Mouse (Mus musculus): ENCODE data around the gene Ttc4.

The Ttc4 gene

GRCm38 (mm10) chr4:106650833-106651527 lies 27.8 kb downstream of the Ttc4 start, which contains the start of gene Pars2:
Gene Pars2, plus strand, starts transcription at chr4:106651069.
- DNase-seq (ENCODE audit: low spot score in 2 of 2) = peak; percentile 96 to 98

GRCm38 (mm10) chr4:106647137-106647536 lies 31.6 kb downstream of the Ttc4 start:
- no peak for DNase-seq (ENCODE audit: low spot score in 2 of 2)

- no peak for DNase-seq (ENCODE audit: low spot score in 2 of 2)
These were observed 32.9 kb downstream of the Ttc4 start for GRCm38 (mm10) chr4:106645797-106646196.

- DNase-seq (ENCODE audit: low spot score in 2 of 2) = no peak
These were observed 34.5 kb downstream of the Ttc4 start for GRCm38 (mm10) chr4:106644218-106644610.

- no peak for DNase-seq (ENCODE audit: low spot score in 2 of 2)
These were observed 35.1 kb downstream of the Ttc4 start for GRCm38 (mm10) chr4:106643483-106644217.

GRCm38 (mm10) chr4:106634086-106634479 lies 44.7 kb downstream of the Ttc4 start:
- DNase-seq (ENCODE audit: low spot score in 2 of 2) = peak in 1 of 2 experiments; percentile 41

- DNase-seq (ENCODE audit: low spot score in 2 of 2) = no peak
These were observed 45.3 kb downstream of the Ttc4 start for GRCm38 (mm10) chr4:106633281-106634085.

GRCm38 (mm10) chr4:106632313-106632712 lies 46.4 kb downstream of the Ttc4 start:
- DNase-seq (ENCODE audit: low spot score in 2 of 2) = no peak

- DNase-seq (ENCODE audit: low spot score in 2 of 2) = peak; percentile 49 to 83
These were observed 48.2 kb downstream of the Ttc4 start for GRCm38 (mm10) chr4:106630333-106631220.

- no peak for DNase-seq (ENCODE audit: low spot score in 2 of 2)
These were observed 49.4 kb downstream of the Ttc4 start for GRCm38 (mm10) chr4:106629374-106629773.

GRCm38 (mm10) chr4:106628650-106629360 lies 49.9 kb downstream of the Ttc4 start:
- DNase-seq (ENCODE audit: low spot score in 2 of 2) = no peak

GRCm38 (mm10) chr4:106627809-106628208 lies 50.9 kb downstream of the Ttc4 start:
- no peak for DNase-seq (ENCODE audit: low spot score in 2 of 2)

GRCm38 (mm10) chr4:106624271-106624670 lies 54.5 kb downstream of the Ttc4 start:
- DNase-seq (ENCODE audit: low spot score in 2 of 2) = no peak

GRCm38 (mm10) chr4:106622712-106623111 lies 56.0 kb downstream of the Ttc4 start:
- DNase-seq (ENCODE audit: low spot score in 2 of 2) = peak in 1 of 2 experiments; percentile 36

GRCm38 (mm10) chr4:106622030-106622493 lies 56.7 kb downstream of the Ttc4 start, which contains the start of gene Ttc22:
Gene Ttc22, plus strand, starts transcription at chr4:106622432.
- DNase-seq (ENCODE audit: low spot score in 2 of 2) = peak in 1 of 2 experiments; percentile 27

GRCm38 (mm10) chr4:106621428-106621827 lies 57.3 kb downstream of the Ttc4 start:
- DNase-seq (ENCODE audit: low spot score in 2 of 2) = no peak

GRCm38 (mm10) chr4:106618898-106619297 lies 59.8 kb downstream of the Ttc4 start:
- DNase-seq (ENCODE audit: low spot score in 2 of 2) = no peak

GRCm38 (mm10) chr4:106617056-106617455 lies 61.7 kb downstream of the Ttc4 start, which contains the start of gene Lexm:
Gene Lexm, minus strand, starts transcription at chr4:106617241.
- no peak for DNase-seq (ENCODE audit: low spot score in 2 of 2)

GRCm38 (mm10) chr4:106615637-106616036 lies 63.1 kb downstream of the Ttc4 start:
- no peak for DNase-seq (ENCODE audit: low spot score in 2 of 2)

- DNase-seq (ENCODE audit: low spot score in 2 of 2) = no peak
These were observed 63.9 kb downstream of the Ttc4 start for GRCm38 (mm10) chr4:106614881-106615280.

Measured in cerebellum, postnatal 4 days (tissue).